Mouse (Mus musculus) hindlimb bud, embryonic 11.5 days (tissue): ENCODE results near the gene Ctbs.
A peak's percentile ranks its signal among the peaks of the same experiment; 100 is the strongest.

ENCODE experiments used
- DNase-seq: peaks from one replicate; pipeline ENCODE4 v3.0.0-alpha.2; 2012; ENCODE audit warnings: low read depth, low spot score; ENCODE audit errors: extremely low spot score

Ctbs gene

GRCm38 (mm10) chr3:146449745-146450250 lies at the start of gene Ctbs:
TSS of gene Ctbs (plus strand) at chr3:146449795.
- no peak for DNase-seq

DNA sequence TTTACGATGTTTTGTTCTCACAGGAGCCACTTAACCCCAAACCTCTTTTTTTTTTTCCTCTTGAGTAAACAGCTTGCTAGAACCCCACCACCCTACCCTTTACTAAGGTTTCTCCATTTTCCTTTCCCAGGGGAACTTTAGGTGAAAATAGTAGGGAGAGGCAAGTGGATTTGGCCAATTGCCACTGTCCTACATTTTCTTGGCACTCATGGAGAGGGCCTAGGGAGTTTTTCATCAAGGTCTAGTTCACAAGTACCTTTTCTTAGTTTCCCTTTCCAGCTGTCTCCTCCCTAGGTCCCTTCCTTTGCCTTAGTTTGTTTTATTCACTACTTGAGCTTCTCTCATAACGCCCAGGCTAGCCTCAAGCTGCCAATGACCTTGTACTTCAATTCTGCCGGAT lies 45.8 kb upstream of the Ctbs start:
- DNase-seq, result no peak

DNA sequence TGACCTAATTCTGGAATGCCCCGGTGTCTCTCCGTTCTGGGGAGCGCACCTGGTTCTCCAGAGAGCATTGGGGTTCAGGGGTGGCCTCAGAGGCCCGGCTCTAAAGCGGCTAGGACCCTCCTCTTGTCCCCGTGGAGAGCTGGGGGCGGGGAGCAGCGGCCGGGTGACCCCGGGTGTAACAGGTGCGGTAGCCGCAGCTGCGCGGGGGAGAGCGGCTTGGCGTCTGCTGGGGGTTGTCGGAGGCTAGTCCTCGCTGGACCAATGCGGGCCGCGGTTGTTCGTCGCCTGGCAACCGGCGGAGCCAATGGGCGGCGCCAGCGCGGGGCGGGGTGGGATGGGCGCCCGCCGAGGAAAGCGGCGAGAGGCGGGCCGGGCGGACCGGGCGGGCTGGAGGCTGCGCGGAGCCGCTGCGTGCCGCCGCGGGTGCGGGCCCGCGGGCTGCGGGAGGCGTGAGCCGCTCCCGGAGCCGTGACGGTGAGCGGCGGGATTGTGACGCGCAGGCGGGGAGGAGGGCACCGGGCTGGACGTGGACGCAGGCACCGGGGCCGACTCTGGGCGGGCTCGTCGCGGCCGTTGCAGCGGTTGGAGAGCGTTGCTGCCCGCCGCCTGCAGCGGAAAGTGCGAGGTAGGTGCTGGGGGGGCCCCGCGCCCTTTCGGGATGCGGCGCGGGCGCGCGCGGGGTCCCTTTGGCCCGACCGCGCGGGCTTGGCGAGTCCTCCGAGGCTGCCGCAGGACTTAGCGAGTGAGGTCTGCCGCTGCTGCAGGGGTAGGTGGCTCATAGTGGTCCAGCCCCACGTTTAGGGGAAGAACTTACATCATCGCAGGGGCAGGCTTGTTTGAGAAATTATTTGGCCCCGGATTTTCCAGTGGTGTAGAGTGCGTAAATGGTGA lies 45.0 kb upstream of the Ctbs start, which contains the start of gene Ssx2ip:
Gene Ssx2ip, plus strand, starts transcription at position 332 of the 891 bp plus-strand sequence.
- DNase-seq, result peak; percentile 71

- DNase-seq, result no peak
These were observed 44.2 kb upstream of the Ctbs start for GRCm38 (mm10) chr3:146405213-146406006.

GRCm38 (mm10) chr3:146406007-146406341 lies 43.6 kb upstream of the Ctbs start:
- DNase-seq, result no peak

DNA sequence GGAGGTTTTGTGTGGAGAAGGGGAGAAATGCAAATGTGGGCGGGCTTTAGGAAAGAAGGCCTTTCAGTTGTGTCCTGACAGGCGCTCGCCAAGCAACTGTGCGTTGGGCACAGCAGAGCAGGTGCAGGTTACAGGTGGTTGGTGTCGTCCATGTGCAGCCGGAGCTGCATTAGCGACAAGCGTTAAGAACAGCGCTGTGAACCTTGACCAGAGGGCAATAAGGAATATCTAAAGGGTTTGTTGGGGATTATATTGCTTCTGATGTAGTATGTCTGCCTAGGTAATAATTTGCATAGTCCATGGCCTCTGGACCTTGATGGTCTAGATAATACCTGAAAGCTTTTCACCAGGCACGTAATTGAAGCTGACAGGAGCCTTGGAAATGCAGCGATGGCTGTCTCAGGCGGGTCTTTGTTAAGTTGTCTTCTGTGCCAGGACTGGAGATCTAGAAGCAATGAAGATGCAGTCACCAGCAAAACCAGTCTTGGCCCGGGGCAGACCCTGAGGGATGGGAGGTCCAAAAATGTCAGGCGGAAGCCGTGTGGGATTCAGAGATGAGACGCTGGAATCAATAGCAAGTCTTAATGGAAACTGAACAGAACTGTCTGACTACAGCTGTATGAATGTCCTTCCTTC lies 42.4 kb upstream of the Ctbs start:
- DNase-seq, result no peak

DNA sequence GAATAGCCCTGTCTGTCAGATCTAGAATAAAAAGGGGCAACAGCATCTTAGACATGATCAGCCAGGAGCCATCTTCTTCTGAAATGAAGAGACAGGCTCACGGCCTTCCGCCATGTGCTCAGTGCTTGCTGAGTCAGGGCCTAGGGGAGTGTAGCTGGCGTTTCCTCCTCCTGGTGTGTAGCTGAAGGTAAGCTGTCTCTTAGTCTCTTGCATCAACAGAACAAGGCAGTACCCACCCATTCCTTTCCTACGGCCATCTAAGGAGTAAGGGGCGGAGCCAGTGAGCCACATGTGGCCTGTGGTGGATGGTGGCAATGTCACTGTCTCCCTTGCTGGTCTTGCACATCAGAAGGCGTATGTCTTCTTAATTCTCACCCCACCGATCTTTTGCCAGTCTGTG lies 39.5 kb upstream of the Ctbs start:
- no peak for DNase-seq

- DNase-seq, result no peak
These were observed 37.6 kb upstream of the Ctbs start for GRCm38 (mm10) chr3:146412008-146412407.

- DNase-seq, result no peak
These were observed 37.1 kb upstream of the Ctbs start for GRCm38 (mm10) chr3:146412480-146412879.

DNA sequence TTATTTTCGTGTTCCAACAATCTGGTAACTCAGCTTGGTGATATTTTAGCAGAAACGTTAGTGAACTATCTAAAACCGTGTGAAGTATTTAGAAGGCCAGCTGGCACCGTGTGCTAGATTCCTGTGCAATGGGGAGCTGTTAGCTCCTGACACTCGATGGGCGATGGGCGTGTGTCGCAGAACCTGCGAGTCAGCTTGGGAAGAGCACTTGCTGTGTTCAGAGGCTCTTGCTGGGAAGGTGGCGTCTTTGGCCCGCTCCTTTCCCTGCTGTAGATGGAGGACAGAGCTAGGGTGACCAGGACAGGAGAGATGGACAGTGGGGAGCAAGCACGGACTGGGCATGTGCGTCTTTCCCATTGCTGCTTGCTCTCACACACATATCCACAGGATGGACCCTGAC lies 36.6 kb upstream of the Ctbs start:
- DNase-seq, result no peak

GRCm38 (mm10) chr3:146413992-146414391 lies 35.6 kb upstream of the Ctbs start:
- DNase-seq, result no peak

GRCm38 (mm10) chr3:146414555-146414954 lies 35.0 kb upstream of the Ctbs start:
- no peak for DNase-seq

GRCm38 (mm10) chr3:146417873-146418272 lies 31.7 kb upstream of the Ctbs start:
- no peak for DNase-seq

GRCm38 (mm10) chr3:146418901-146419300 lies 30.7 kb upstream of the Ctbs start:
- no peak for DNase-seq

DNA sequence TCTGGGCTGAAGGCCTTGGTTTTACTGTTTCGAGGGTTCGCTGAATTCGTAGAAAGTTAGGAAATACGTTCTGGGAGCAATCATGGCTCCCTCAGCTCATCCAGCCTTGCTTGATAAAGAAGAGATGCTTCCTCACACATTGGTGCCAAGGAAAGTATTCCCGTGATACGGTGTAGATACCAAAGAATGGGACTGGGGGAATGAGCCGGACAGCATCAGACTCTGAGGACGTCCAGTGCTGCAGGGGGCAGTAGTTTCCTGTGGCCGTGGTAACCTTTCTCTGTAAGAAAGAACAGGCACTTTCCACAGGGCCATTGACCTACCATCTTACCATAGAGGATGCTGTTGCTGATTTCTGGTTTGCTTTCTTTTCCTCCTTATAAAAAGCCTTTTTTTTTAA lies 30.1 kb upstream of the Ctbs start:
- no peak for DNase-seq

GRCm38 (mm10) chr3:146419992-146420537 lies 29.5 kb upstream of the Ctbs start:
- DNase-seq, result no peak

GRCm38 (mm10) chr3:146421787-146422186 lies 27.8 kb upstream of the Ctbs start:
- DNase-seq, result no peak

DNA sequence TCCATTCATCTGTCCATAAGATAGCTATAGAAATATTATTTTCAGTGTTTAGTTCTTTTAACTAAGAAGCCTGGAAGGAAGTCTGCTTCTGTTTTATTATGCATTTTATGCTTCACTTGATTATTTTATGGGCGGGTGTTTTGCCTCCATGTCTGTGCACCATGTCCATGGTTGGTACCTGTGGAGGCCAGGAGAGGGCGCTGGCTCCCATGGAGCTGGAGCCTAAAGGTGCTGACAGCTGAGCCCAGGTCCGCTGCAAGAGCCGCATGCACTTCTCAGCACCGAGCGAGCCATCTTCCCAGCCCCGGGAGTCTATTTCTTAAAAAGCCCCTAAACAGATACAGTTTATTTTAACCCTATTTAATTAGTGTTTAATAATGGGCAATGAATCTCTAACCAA lies 25.9 kb upstream of the Ctbs start:
- DNase-seq, result no peak

DNA sequence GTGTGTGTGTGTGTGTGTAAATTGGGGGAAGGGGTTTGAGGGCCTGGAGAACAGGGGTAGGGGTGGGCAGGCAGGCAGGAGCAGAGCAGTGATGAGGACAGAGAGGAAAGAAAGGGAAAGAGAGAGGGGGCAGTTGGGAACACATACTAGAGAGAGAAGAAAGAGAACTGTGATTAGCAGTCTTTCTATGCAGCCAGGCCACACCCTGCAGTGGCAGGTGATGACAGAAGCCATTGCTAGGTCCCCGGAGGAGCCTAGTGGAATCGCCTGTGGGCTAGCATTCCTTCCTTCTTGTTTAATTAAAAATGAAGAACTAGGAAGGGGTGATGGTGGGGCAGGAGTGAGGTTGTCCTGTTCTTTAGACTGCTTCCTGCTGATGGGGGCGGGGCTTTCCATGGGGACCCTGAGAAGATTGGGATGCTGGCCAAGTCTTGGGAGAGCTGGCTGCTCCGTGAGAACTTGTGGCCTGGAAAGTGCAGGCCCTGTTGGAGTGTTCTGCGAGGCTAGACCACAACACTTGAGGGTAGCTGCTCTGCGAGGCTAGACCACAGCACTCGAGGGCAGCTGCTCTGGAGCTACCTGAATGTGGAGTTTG lies 25.2 kb upstream of the Ctbs start:
- no peak for DNase-seq

GRCm38 (mm10) chr3:146425902-146426301 lies 23.7 kb upstream of the Ctbs start:
- no peak for DNase-seq

DNA sequence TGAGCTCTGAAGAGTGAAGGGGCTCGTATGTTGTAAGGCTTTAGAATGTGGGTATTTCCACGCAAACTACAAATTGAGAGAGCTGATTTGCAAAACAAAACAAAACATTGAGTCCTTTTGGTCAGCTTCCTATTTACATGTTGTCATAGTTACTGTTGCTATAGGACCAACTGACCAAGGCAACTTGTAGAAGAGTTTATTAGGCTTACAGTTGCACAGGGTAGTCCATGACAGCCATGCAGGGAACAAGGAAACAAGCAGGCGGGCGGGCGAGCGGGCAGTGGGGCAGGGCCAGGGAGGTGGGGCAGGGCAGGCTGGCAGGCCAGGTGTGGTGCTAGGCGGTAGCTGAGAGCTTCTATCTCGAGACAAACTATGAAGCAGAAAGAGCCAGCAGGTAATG lies 23.1 kb upstream of the Ctbs start:
- DNase-seq, result no peak
